Mouse (Mus musculus) T-helper 2 cell (primary cell): ENCODE results near the gene Duxf3.

ENCODE experiments used
- in situ Hi-C: fragments of 300-600 bp; cut with MboI, MseI; formaldehyde crosslinking; loops from one replicate; pipeline ENCODE4 v1.15.1; 2025; ENCODE audit warnings: high pct_unique_total_duplicates

The Duxf3 gene

DNA sequence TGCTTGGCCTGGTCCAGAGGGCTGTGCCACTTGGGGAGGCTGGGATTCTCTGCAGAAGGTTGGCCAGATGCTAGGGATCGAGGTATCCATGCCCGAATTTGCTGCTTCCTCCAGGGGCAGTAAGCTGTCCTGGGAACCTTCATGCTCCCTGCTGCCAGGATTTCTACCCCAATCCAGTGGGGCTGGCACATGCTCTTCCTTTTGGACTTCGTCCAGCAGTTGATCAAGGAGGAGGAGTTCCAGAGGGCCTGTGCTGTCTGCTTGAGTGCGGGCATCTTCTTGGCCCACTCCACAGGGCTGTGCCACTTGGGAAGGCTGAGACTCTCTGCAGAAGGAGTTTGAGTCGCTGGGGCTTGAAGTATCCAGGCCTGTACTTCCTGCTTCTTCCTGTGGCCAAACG is 9.3 kb downstream of the Duxf3 start:
- in situ Hi-C loops = loop anchor here (5.0 to 25.0 kb wide), 5 partner anchors 366 to 1438 kb away; no protein-coding TSS in a partner anchor

DNA sequence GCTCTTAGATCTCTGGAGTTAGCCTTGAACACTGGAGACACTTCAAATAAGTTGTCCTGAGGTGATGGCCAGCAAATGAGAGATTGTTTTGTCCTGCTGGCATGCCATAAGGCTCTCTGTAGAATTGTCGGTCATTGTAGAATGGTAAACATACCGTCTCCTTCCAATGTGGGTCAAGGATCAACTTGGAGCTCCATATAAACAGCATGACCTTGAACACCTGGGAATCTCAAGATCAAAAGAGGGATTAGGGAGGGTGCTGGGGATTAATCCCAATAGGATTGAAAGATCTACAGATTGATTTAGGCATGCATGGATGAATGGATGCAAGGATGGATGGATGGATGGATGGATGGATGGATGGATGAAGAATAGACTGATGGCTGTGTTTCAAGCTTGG is 10.9 kb downstream of the Duxf3 start:
- in situ Hi-C loops = loop anchor here (5.0 to 25.0 kb wide), 5 partner anchors 364 to 1437 kb away; no protein-coding TSS in a partner anchor

DNA sequence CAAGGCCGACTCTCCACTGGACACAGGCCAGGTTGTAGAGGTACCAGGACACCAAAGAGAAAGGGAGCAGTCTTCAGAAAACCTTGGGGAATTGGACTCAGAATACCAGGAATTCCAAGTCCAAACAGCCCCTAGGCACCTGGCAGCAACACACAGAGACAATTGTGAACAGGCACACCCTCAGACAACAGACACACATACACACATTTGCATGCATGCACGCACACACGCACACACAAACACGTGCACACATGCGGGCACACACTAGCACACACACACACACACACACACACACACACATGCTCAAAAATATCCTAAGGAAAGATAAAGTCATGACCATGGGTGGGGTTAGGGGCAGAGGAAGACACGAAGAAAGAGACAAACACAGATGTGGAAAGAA is 11.7 kb downstream of the Duxf3 start:
- in situ Hi-C loops = loop anchor here (5.0 to 25.0 kb wide), 5 partner anchors 363 to 1436 kb away; no protein-coding TSS in a partner anchor

DNA sequence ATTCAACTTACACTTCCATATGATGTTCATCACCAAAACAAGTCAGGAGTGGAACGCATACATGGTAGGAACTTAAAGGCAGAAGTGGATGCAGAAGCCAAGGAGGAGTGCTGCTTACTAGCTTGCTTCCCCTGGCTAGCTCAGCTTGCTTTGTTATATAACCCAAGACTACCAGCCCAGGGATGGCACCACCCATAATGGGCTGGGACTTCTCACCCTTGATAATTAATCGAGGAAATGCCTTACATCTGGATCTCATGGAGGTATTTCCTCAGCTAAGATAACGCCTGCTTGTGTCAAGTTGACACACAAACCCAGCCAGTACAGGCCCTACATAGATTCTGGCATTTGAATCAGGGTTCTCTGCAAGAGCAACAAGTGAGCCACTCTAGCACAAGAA is 15.1 kb downstream of the Duxf3 start:
- in situ Hi-C loops = loop anchor here (25.0 kb wide), 1 partner anchor 1005 kb away; no protein-coding TSS in a partner anchor

DNA sequence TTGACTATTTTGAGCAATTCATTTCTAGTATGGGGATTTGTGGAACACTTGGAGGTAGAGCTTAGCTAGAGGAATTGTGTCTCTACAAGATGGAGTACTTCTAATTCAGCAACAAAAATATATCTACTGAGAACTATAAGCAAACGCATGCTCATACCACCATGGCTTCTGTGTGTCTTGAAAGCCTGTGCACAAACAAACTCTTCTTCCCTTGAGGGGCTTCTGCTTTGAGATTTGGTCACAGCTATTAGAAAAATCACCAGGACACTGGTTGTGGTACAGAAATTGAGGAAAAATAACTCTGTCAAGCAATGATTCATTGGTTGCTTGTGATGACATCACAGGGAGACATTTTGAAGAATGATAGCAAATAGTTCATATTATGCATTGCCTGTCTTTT is 17.1 kb downstream of the Duxf3 start:
- in situ Hi-C loops = loop anchor here (25.0 kb wide), 1 partner anchor 1003 kb away; no protein-coding TSS in a partner anchor

DNA sequence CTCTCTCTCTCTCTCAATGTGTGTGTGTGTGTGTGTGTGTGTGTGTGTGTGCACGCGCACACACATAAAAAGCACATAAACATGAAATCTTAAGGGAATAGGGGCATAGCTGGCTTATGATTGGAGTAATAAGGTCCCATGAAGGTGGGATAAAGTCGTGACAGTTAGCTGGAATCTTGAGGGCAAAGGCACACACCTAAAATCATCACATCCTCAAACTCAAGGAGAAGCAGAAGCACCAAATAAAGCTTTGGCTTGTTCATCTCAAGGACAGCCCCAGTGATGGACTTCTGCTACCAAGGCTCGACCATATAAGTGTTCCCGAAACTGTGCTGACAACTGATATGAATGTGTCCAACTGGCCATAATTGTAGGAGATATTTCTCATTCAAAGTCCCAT is 17.5 kb downstream of the Duxf3 start:
- in situ Hi-C loops = loop anchor here (25.0 kb wide), 1 partner anchor 1003 kb away; no protein-coding TSS in a partner anchor

DNA sequence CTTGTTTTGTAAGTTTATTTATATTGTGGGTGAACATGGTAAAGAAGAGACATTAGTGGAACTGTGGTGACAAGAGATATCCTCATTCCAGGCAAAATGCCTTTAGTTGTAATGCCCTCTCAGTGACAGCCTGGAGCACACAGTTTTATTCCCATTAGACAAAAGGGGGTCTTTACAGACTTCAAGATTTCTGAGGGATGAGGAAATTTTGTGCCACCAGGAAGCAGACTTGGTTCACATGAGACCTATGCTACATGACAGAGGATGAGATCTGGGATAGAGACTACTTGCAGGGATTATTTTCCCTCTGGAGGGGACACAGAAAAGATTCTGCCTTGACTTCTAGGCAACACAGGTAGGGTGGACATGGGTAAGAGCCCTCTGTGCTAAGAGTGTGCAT is 18.0 kb downstream of the Duxf3 start:
- in situ Hi-C loops = loop anchor here (25.0 kb wide), 1 partner anchor 1002 kb away; no protein-coding TSS in a partner anchor

DNA sequence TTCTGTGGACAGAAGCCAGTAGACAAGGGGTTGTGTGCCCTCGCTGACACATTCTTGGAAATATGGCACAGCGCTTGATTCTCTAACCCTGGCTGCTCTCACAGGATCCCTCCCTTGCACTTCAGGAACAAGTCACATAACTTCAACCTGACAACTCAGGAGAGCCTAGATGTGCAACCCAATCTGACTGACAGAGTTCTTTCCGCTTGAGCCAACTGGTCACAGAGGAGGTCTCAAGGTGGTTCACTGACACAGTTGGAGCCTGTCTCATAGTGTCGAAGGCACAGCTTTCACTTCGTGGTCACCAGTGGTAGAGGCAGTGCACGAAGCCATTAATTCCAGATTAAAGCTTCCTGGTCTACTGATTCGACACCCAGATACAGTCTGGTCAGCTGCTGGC is 20.2 kb downstream of the Duxf3 start:
- in situ Hi-C loops = loop anchor here (25.0 kb wide), 1 partner anchor 1000 kb away; no protein-coding TSS in a partner anchor

DNA sequence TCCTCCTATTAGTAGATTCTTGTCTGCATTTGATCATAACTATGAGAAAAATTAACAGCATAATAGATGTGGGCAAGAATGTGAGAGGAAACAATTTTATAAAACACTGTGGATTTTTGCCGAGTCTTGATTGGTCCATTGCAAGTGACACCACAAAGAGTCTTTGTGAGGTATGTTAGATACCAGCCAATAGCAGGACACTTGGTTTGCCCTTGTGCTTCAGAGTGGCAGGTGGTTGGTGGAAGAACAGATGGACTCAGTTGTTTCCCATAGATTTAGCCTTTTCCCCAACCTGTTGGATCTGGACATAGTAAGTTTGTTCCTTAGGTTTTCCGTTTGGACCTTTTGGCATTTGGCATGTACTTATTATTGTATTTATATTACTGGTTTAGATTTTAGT is 21.3 kb downstream of the Duxf3 start:
- in situ Hi-C loops = loop anchor here (25.0 kb wide), 1 partner anchor 999 kb away; no protein-coding TSS in a partner anchor

DNA sequence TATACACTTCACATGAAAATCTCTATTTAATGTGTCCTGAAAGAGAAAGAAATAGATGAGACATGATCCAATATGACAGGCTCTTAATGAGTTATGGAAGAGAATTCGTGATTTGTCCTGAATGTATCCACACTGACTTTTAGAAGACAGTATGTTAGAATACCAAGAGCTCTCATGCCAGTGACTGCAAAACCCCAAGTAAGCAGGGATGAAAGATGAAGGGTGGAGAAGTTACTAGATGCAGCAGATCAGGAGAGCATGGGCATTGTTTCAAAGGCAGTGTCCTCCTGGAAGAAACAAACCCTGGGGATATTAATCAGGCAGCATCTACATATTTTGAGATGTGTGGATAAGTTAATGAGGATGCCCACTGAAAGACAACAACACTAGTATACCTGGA is 22.0 kb downstream of the Duxf3 start:
- in situ Hi-C loops = loop anchor here (25.0 kb wide), 1 partner anchor 998 kb away; no protein-coding TSS in a partner anchor

DNA sequence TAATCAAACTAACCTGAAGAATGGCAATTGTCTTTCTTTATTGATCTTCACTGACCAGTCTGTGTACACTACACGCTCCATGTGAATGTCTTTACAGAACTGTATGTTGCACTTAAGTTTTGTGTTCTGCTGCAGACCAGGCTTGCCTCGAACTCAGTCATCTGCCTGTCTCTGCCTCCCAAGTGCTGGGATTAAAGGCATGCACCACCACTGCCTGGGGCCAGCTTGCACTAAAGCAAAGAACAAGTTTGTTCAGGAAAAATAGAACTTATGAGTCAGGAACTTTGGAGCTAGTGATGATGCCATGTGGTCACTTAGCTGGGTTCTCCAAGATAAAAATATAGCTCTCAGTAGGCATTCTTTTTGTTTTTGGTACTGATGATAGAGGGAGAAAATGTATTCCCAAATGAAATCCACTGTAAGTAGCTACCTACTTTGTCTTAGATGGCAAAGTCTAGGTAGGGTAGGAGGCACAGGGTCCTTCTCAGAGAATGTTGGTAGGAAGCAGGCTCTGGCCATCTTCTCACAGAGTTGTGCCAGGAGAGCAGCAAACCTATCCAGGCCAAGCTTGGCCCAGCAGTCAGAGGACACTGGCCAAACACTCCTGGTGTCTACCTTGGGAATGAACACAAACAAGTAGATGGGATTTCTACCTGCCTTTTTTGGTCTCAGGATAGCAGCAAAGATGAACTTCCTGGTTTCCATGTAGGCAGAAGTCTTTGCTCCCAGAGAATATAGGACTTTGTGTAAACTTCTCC is 22.6 kb downstream of the Duxf3 start:
- in situ Hi-C loops = loop anchor here (25.0 kb wide), 1 partner anchor 998 kb away; no protein-coding TSS in a partner anchor

DNA sequence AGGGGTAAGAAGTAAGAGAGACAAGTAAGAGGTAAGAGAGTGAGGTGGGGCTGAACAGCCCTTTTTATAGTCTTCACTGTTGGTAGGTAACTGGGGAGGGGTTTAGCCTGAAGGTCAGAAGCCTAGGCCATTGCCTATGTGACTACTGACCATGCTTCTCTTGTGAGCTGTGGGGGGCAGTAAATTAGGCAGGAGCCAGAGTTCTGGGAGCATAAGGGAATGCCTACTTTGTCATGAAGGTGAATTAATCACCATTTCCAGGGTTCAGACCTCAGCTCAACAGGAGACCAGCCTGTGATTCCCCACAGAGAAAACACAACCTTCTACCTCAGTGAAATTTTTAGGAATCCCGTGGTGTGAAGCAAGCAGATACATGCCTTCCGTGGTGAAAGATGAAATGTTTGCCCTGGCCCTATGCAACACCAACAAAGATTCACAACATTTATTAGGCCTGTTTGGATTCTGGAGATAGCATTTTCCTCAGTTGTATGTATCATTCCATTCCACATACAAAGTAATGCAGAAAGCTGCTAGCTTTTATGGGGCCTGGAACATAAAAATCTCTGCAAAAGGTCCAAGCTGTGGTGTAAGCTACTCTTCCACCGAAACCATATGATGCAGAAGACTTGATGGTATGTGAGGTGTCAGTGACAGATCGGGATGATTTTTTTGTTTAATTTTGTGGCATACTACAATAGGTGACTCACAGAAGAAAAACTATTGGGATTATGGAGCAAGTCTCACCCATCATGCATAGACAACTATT is 25.7 kb downstream of the Duxf3 start:
- in situ Hi-C loops = loop anchor here (25.0 kb wide), 1 partner anchor 995 kb away; no protein-coding TSS in a partner anchor

DNA sequence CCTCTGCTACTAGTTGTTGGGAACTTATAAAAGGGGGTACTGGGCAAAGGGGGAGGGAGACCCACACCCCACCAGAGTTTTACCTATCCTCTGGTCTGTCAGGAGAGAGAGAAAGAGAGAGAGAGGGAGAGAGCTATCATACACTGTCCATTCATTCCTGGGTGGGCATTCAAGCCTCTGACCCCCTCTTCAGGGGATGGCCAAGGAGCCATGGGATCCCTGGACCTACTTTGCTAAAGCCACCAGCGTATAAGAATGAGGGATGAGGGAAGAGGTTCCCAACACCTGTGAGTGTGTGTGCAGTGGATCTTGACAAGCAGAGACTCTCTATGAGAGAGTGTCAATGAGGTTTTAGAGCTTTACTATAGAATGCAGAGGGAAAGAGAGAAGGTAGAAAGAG is 26.5 kb downstream of the Duxf3 start:
- in situ Hi-C loops = loop anchor here (25.0 kb wide), 1 partner anchor 994 kb away; no protein-coding TSS in a partner anchor
